Mouse (Mus musculus) limb, embryonic 10.5 days (tissue): ENCODE data around the gene Efcab9. TPM values are rescaled to one million over a fixed set of nuclear protein-coding genes. Genes with fewer than 3 reads are reported as not detected.

Source experiments
- DNase-seq: peaks from one replicate; pipeline ENCODE4 v3.0.0-alpha.2; 2017; ENCODE audit warnings: low spot score
- H3K27ac ChIP-seq: fragments of 300-500 bp; sonication (generic); 2 replicates; pipeline ENCODE4 v1.5.1; 2016; ENCODE audit warnings: mild to moderate bottlenecking
- H3K27me3 ChIP-seq: fragments of 300-500 bp; sonication (generic); 2 replicates; pipeline ENCODE4 v1.6.1; 2016; ENCODE audit warnings: low read depth, mild to moderate bottlenecking; ENCODE audit not compliant: poor library complexity, severe bottlenecking
- H3K36me3 ChIP-seq: fragments of 300-500 bp; sonication (generic); 2 replicates; pipeline ENCODE4 v1.6.1; 2016; ENCODE audit warnings: mild to moderate bottlenecking, moderate library complexity
- H3K4me1 ChIP-seq: fragments of 300-500 bp; sonication (generic); 2 replicates; pipeline ENCODE4 v1.6.1; 2016
- H3K4me3 ChIP-seq: fragments of 300-500 bp; sonication (generic); 2 replicates; pipeline ENCODE4 v1.5.1; 2016; ENCODE audit warnings: mild to moderate bottlenecking, moderate library complexity
- H3K9me3 ChIP-seq: fragments of 300-500 bp; sonication (generic); replicated peaks from 2 replicates; pipeline ENCODE4 v1.6.1; 2016; ENCODE audit warnings: mild to moderate bottlenecking
- WGBS: fragments of 180-500 bp; shearing (Covaris S2); methylation state at CpG from one replicate; pipeline ENCODE4 v1.1.7; 2016; 5-methylcytosine and 5-hydroxymethylcytosine counted together
- polyA plus RNA-seq: library from polyadenylated mRNA; unstranded; fragments of >200 nt; fragmentation: Nextera tagmentation; extraction: Ambion mirVana; gene quantifications from 2 replicates; pipeline ENCODE4 v1.2.1, GENCODE M21; 2016

Efcab9 gene
- 0.38 TPM in 1 of 2 replicates, not detected in the other for polyA plus RNA-seq

DNA sequence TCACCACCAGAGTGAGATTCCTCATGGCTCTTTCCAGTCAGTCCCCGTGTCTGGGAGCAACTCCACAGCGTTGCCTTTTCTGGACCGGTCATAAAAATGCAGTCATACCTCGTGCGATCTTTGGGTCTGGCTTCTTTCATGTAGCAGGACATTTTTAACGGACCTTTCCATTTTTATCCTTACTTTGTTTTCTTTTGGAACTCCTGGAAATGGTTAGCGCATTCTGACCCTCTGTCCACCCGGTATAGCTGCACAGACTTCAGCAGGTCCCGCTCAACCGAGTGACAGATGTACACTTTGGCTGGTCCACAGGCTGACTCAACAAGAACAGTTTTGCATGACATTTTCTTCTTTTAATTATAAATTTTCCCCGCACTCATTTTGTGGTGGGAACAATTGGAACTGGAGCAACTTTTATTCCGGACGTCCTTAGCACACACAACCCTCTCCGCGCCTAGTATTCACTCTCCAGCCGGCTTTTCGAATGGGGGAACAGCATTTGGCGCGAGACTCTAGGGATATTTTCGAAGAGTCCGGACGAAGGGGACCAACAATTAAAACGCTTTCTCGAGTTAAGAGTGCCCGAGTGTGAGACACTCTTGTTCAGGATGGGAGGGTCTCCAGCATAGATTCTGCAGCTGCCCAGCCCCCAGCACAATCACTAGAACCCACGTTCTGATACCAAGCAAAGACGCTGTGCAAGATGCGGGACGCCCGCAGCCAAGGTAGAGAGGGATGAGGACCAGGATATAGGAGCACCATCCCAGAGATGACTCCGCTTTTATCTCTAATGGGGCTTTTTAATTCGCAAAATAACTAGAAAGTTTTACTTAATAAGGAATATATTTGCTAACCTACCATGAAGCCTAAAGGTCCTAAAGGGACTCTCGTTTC lies at the start of gene Efcab9:
Gene Efcab9 (minus strand): TSS at position 211 of the 894 bp plus-strand sequence.
- WGBS: 8% methylated on average over 33 of the region's 33 CpGs
- DNase-seq: peak; percentile 49
- H3K9me3 ChIP-seq: no peaks in the 10 kb centered on the region
- H3K4me3 ChIP-seq: peak within 1 kb of the TSS; percentile 66
- peaks cover 39% of the 10 kb centered on the region for H3K27me3 ChIP-seq
- H3K36me3 ChIP-seq: no peaks in the 10 kb centered on the region
- peaks cover 32% of the 10 kb centered on the region for H3K4me1 ChIP-seq
- H3K27ac ChIP-seq: peak within 1 kb of the TSS; percentile 79

DNA sequence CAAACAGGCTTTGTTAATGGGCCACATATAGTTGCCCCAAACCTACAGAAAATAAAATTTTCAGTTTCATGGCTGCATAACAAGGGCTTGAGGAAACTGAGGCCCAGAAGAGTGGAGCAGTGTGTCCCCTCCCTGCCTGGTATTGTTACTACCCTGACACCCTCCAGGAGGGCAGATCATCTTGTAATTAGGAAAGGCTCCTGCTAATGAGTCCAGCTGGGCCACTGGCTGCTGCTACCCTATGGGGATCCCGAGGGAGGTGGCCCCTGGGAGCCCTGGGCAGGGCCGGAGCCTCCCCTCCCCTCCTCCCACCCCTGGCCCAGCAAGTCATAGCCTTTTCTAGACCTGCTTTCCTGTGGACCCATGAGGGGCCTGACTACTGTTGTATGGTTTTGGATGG lies 49.1 kb upstream of the Efcab9 start:
- Histone ChIP-seq H3K4me1 (peaks cover 5% of the 10 kb centered on the region; the same call in 1 of the 2 replicates), H3K9me3 (no peaks in the 10 kb centered on the region; the same call in 1 of the 2 replicates), H3K27ac (no peak overlapping the region), H3K4me3 (no peak overlapping the region), H3K27me3 (no peaks in the 10 kb centered on the region), H3K36me3 (no peaks in the 10 kb centered on the region)
- DNase-seq: no peak
- 59% methylated on average over 2 of the region's 2 CpGs for WGBS

DNA sequence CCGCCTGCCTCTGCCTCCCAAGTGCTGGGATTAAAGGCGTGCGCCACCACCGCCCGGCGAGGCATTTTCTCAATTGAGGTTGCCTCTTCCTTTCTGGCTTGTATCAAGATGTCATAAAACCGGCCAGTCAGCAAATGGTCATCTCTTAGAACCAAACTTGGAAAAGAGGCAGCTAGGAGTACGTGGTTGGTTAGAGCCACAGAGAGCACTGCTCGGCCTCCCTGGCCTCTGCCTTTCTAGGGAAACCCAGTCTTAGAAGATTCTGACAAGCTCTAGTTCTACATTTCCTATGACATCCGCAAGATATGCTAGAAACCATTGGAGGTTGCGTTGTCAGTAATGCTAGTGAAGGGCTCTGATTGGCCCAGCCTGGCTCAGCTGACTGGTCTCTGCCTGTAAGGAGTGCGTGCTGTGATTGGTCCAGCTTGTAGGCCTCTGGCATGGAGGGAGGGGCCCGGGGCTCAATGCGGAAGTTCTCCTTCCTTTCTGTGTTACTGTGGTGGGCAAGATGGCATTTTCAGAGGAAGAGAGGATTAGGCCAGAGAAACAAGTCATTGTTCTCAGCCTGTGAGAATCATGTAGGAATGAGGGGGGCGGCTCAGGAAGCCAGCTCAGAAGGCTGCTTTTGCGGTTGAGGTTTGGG lies 48.5 kb upstream of the Efcab9 start:
- Histone ChIP-seq H3K4me3 (no peak overlapping the region), H3K27me3 (no peaks in the 10 kb centered on the region), H3K36me3 (no peaks in the 10 kb centered on the region), H3K9me3 (no peaks in the 10 kb centered on the region; the same call in 1 of the 2 replicates), H3K4me1 (peaks cover 5% of the 10 kb centered on the region; the same call in 1 of the 2 replicates), H3K27ac (no peak overlapping the region)
- WGBS: 84% methylated on average over 16 of the region's 16 CpGs
- no peak for DNase-seq

DNA sequence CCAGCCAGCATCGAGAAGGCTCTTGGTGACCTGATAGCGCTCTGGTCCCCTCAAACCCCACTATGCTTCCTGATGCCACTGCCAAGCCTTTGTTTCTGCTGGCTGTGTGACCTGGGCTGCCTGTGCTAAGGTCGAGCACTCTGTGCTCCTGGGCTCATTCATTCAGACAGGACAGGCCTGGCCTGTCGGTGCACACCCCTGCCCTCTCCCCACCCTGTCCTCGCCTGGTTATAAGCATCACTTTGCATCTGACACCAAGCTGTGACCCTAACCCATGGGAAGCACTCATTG lies 44.8 kb upstream of the Efcab9 start:
- H3K27me3 ChIP-seq: no peaks in the 10 kb centered on the region
- no peaks in the 10 kb centered on the region for H3K36me3 ChIP-seq
- 71% methylated on average over 5 of the region's 5 CpGs for WGBS
- H3K9me3 ChIP-seq: no peaks in the 10 kb centered on the region; the same call in 1 of the 2 replicates
- H3K4me1 ChIP-seq: peaks cover 5% of the 10 kb centered on the region; the same call in 1 of the 2 replicates
- DNase-seq: no peak
- no peak overlapping the region for H3K27ac ChIP-seq
- H3K4me3 ChIP-seq: no peak overlapping the region

DNA sequence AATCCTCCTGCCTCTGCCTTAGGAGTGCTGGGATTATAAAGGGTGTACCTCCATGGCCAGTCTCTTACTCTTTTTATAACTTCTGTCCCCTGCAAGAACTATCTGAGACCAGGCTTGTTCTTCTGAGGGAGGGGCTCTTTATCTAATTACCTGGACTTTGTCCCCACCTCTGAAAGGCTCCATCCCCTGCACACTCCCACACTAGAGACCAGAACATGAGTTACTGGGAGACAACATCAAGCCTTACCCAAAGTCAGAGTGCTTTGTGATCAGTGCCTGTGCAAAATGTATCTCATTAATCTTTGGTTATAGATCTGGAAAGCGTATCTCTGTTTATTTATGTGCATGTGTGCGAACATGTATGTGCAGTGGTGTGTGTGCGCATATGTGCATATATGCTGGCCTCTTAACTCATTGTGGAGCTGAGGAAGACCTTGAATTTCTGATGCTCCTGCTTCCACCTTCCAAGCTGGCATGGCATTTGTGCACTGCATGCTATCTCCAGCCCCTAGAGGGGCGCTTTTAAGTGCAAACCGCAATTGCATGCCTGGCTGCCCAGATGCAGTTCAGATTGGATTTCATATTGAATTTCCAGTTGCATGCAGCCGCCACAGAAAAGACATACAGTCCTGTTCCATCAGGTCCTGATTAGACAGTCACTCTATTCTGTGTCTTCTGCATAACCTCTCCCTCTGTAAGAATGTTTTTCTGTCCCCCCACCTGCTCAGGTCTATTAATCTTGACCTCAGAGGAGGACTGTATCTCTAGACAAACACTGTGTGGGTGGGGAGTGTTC lies 44.3 kb upstream of the Efcab9 start:
- Histone ChIP-seq H3K27me3 (no peaks in the 10 kb centered on the region), H3K9me3 (no peaks in the 10 kb centered on the region; the same call in 1 of the 2 replicates), H3K36me3 (no peaks in the 10 kb centered on the region), H3K27ac (no peak overlapping the region), H3K4me1 (peaks cover 3% of the 10 kb centered on the region; the same call in 1 of the 2 replicates), H3K4me3 (no peak overlapping the region)
- 92% methylated on average over 6 of the region's 6 CpGs for WGBS
- no peak for DNase-seq

DNA sequence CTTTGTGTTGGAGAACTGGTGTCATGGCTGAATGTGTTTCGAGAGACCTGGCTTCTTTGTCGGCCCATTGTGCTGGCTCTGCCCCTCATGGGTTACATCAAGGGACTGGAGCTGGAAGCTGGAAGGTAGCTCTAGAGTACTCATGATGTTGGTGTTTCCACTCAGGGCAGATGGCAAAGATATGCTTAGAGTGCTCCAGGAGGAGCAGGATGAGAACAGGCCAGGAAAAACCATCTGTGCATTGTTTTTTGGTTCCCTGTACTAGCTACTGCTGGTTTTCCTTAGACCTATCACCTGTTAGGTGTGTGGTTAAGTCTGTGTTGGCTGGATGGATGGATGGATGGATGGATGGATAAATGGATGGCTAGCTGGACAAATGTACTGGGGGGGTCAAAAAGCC lies 41.8 kb upstream of the Efcab9 start:
- WGBS: 86% methylated on average over 2 of the region's 2 CpGs

DNA sequence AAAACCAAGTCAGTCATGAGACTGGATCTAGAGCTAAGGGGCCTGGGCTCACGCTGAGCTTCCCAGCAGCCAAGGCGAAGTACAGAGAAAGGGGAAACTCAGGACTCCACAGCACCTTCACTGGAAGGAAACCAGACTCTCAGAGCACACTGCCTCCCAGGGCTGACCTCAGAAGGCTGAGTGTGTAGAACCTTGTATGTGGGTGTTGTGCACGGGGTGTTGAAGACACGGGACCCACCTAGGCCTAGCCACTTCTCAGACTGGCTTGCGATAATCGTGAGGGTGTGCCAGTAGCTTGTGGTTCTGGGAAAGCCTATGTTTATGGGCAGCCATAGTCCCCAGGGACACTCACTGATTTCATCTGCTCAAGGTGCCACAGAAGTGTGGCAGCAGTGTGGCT lies 39.2 kb upstream of the Efcab9 start:
- 92% methylated on average over 6 of the region's 6 CpGs for WGBS

More for the DNA sequence above, 41.8 kb upstream of the Efcab9 start:
- H3K9me3 ChIP-seq: no peaks in the 10 kb centered on the region
- no peaks in the 10 kb centered on the region for H3K36me3 ChIP-seq
- H3K27me3 ChIP-seq: no peaks in the 10 kb centered on the region
- no peak for DNase-seq
- no peaks in the 10 kb centered on the region for H3K4me1 ChIP-seq
- H3K4me3 ChIP-seq: no peak overlapping the region
- no peak overlapping the region for H3K27ac ChIP-seq

DNA sequence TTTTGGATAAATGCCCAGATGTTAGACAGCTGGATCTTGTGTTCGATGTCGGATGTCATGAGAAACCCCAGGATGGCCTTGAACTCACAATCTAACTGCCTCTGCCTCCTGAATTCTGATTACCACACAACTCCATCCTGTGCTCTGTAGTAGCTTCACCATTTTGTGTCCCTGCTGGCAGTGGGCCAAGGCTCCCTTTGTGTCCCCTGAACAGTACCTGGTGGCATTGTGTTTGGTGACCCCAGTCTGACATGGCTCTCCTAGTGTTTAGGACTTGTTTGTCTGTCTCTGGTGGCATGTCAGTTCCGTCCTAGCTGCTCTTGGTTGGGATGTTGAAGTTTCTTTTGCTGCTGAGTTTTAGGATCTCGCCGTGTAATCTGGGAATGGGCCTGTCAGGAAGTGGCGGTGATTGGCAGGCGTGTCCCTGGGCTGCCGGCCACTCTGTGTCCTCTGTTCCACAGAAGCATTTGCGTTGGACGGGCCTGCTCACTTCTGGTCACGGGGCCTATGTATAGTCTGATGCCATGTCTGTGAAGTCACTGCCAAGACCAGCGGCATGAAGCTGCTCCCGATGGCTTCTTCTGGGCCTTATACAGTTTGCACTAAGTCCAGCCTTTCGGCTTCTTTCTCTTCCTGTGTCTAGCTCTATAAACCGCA lies 36.9 kb upstream of the Efcab9 start:
- DNase-seq: no peak
- H3K4me1 ChIP-seq: peaks cover 14% of the 10 kb centered on the region
- H3K9me3 ChIP-seq: no peaks in the 10 kb centered on the region

More for the DNA sequence above, 39.2 kb upstream of the Efcab9 start:
- Histone ChIP-seq H3K9me3 (no peaks in the 10 kb centered on the region), H3K27me3 (no peaks in the 10 kb centered on the region), H3K4me3 (no peak overlapping the region), H3K4me1 (no peaks in the 10 kb centered on the region), H3K27ac (no peak overlapping the region), H3K36me3 (no peaks in the 10 kb centered on the region)
- no peak for DNase-seq

DNA sequence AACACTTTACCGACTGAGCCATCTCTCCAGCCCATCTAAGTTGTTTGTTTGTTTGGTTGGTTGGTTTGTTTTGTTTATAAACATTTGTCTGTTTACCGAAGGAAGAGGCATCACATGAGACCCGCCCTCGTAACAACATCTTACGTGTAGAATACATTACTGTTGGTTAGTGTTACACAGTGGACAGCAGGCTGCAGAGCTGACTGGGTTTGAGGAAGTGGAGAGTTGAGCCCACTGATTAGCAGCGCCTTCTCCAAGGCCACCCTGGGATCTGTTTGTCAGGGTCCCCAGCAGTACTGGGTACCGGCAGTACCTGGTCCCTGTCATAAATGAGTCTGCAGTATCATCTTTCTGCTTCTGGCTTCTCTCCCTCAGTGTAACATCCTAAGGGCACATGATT lies 36.2 kb upstream of the Efcab9 start:
- no peak for DNase-seq
- H3K9me3 ChIP-seq: no peaks in the 10 kb centered on the region
- WGBS: 80% methylated on average over 7 of the region's 7 CpGs

More for the DNA sequence above, 36.9 kb upstream of the Efcab9 start:
- Histone ChIP-seq H3K27me3 (no peaks in the 10 kb centered on the region), H3K4me3 (no peak overlapping the region), H3K36me3 (no peaks in the 10 kb centered on the region), H3K27ac (no peak overlapping the region)
- WGBS: 93% methylated on average over 15 of the region's 15 CpGs

DNA sequence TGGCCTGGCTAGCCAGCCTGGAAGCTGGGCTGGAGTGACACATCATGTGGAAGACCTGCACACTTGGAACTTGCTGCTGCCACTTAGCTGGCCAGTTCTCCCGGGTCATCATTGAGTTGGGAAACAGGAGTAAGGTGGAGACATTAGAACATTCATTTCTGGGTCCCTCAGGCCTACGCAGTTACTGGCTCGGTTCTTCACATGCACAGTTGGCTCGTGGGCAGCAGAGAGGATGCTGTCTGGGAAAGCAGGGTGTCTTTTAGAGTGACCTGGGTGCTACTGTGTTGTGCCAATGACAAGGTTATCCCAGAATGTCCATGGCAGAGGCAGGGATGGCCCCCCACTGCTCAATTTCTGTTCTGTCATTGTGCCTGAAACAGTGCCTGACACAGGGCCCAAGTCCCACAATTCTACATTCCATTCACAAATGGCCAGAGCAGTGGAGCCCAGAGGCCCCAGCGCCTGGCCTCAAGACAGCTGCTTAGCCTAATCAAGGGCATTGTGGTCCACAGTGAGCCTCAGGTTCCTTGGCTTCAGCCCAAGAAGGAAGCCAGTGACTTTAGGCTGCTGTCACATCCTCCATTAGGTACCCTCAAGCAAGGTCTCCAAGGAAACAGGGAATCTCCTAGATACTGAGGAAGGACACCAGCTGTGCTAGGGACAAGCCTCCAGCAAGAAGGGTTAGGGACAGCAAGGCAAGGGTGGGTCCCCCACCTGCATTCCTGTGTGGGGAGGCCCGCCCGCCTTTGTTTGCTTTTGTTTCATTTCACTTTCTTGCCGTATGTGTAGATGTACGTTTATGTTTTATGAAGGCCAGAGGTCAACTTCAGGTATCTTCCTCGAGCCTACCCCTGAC lies 35.3 kb upstream of the Efcab9 start:
- DNase-seq: no peak
- H3K4me3 ChIP-seq: no peak overlapping the region
- H3K27me3 ChIP-seq: no peaks in the 10 kb centered on the region
- no peak overlapping the region for H3K27ac ChIP-seq
- WGBS: 91% methylated on average over 10 of the region's 10 CpGs
- H3K36me3 ChIP-seq: no peaks in the 10 kb centered on the region
- no peaks in the 10 kb centered on the region for H3K9me3 ChIP-seq
- peaks cover 20% of the 10 kb centered on the region for H3K4me1 ChIP-seq

More for the DNA sequence above, 36.2 kb upstream of the Efcab9 start:
- Histone ChIP-seq H3K36me3 (no peaks in the 10 kb centered on the region), H3K4me3 (no peak overlapping the region), H3K27me3 (no peaks in the 10 kb centered on the region), H3K27ac (no peak overlapping the region), H3K4me1 (peaks cover 20% of the 10 kb centered on the region)

DNA sequence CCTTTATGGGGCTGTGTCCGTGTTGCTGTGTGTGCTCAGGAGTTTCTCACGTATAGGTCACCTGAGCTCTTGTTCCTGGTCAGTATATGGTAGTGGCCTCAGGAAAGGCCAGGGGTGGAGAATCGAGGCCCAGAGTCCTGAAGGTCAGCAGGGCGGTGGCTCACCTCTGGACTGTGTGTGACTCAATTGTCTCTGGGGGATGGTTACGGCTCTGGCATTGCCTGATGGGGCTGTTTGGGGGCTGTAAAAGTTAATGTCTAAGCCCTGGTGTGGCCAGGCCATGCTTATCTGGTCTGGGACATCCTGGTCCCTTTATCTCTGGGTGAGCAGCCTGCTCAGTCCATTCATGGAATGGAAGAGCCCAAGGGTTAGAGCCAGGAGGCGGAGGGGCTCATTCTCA lies 34.3 kb upstream of the Efcab9 start:
- no peaks in the 10 kb centered on the region for H3K36me3 ChIP-seq
- no peaks in the 10 kb centered on the region for H3K27me3 ChIP-seq
- H3K27ac ChIP-seq: no peak overlapping the region
- WGBS: 70% methylated on average over 6 of the region's 6 CpGs
- H3K4me3 ChIP-seq: no peak overlapping the region
- H3K9me3 ChIP-seq: no peaks in the 10 kb centered on the region
- no peak for DNase-seq
- H3K4me1 ChIP-seq: peaks cover 20% of the 10 kb centered on the region
